Mouse (Mus musculus) hindbrain, embryonic 15.5 days (tissue): ENCODE results near the gene Eif5a. TPM values are rescaled to one million over a fixed set of nuclear protein-coding genes. Genes with fewer than 3 reads are reported as not detected.
"Not testable (repeated sequence)": the region's sequence is repeated elsewhere in the genome, so short reads cannot be mapped to it uniquely, and the experiment has no call there.

Experiments
- ATAC-seq: fragments of 200-750 bp; cut with Nextera tagmentation; 2 replicates; pipeline ENCODE4 v1.8.0; 2017; ENCODE audit warnings: low read depth, moderate number of reproducible peaks, moderate TSS enrichment; ENCODE audit not compliant: low FRiP score
- H3K27ac ChIP-seq: fragments of 300-500 bp; sonication (generic); replicated peaks from 2 replicates; pipeline ENCODE4 v1.5.1; 2015; ENCODE audit warnings: mild to moderate bottlenecking, inconsistent platforms
- H3K27me3 ChIP-seq: fragments of 300-500 bp; sonication (generic); 2 replicates; pipeline ENCODE4 v1.6.1; 2015; ENCODE audit warnings: control low read depth, inconsistent platforms
- H3K36me3 ChIP-seq: fragments of 300-500 bp; sonication (generic); 2 replicates; pipeline ENCODE4 v1.6.1; 2015; ENCODE audit warnings: control low read depth, inconsistent platforms
- H3K4me1 ChIP-seq: fragments of 300-500 bp; sonication (generic); replicated peaks from 2 replicates; pipeline ENCODE4 v1.6.1; 2015; ENCODE audit warnings: control low read depth, inconsistent platforms
- H3K4me2 ChIP-seq: fragments of 300-500 bp; sonication (generic); 2 replicates; pipeline ENCODE4 v1.6.1; 2015; ENCODE audit warnings: moderate library complexity, mild to moderate bottlenecking, inconsistent platforms
- H3K4me3 ChIP-seq: fragments of 300-500 bp; sonication (generic); 2 replicates; pipeline ENCODE4 v1.5.1; 2015; ENCODE audit warnings: mild to moderate bottlenecking, inconsistent platforms
- H3K9ac ChIP-seq: fragments of 300-500 bp; sonication (generic); 2 replicates; pipeline ENCODE4 v1.6.1; 2015; ENCODE audit warnings: inconsistent platforms
- H3K9me3 ChIP-seq: fragments of 300-500 bp; sonication (generic); 2 replicates; pipeline ENCODE4 v1.6.1; 2016; ENCODE audit warnings: control low read depth, inconsistent platforms
- WGBS: fragments of 180-500 bp; shearing (Covaris S2); methylation state at CpG from one replicate; pipeline ENCODE4 v1.1.7; 2015; 5-methylcytosine and 5-hydroxymethylcytosine counted together
- polyA plus RNA-seq: library from polyadenylated mRNA; unstranded; fragments of >200 nt; fragmentation: Nextera tagmentation; extraction: Ambion mirVana; gene quantifications from 2 replicates; pipeline ENCODE4 v1.2.1, GENCODE M21; 2015

Gene Eif5a
- polyA plus RNA-seq, 1 experiment from 2014 or later, result 1,119 TPM

DNA sequence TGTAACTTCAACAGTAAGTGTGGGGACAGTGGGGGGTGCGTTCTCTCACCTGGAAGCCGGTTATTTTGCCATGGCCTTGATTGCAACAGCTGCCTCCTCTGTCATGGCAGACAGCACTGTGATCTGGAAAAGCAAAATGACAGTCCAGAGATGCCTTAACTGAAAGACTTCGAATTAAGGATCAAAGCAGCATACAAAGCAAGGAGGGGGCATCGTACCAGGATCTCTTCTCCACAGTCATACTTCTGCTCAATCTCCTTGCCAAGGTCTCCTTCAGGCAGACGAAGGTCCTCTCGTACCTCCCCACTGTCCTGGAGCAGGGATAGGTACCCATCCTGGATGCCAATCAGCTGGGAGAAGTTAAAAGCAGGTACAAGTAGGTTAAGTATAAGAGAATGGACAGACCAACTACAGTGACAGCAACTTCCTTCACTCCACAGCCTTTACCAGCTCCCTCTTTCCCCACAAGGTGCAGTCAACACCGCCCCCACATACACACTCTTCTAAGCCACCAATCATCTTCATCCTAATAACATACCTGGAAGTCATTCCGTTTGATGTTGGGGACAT, 4.3 kb downstream of the Eif5a start:
- Histone ChIP-seq H3K36me3 (peaks cover 47% of the 10 kb centered on the region), H3K9me3 (no peaks in the 10 kb centered on the region), H3K27me3 (no peaks in the 10 kb centered on the region), H3K27ac (no peak overlapping the region), H3K9ac (no peak overlapping the region), H3K4me2 (no peak overlapping the region), H3K4me1 (peaks cover 51% of the 10 kb centered on the region), H3K4me3 (no peak overlapping the region)
- WGBS, result 89% methylated on average over 8 of the region's 8 CpGs
- ATAC-seq, result no peak

DNA sequence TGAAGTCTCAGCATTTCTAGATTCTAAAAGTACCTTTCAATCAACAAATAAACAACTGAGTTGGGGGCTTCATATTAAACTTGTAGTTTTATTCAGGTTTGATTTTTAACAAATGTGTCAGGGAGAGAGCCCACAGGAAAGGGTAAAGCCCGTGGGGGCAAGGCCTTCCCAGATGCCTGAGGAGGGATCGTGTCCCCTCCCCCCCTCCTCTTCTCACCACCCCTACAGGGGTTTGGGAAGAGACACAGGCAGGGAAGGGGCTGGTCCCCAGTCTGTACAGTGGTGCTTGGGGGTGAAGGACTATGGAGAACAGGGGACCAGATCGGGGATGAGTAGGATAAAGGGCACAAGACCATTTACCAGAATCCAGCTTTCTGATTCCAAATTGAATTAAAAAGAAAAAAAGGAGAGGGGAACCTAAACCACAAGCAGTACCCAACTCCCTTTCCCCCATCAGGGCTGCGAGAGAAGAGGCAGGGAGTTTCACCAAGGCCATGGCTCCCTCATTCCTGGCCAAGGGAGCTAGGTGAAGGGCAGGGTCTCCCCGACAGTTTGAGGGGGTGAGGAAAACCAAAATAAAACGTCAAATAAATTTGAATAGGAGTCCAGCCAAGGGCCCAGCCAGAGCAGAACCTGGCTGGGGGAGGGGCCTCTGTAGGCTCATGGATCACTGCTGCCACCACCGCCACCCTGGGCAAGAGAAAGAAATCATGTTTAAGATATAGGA, 4.9 kb downstream of the Eif5a start:
- H3K4me2 ChIP-seq, H3K27me3 ChIP-seq, H3K27ac ChIP-seq, H3K4me3 ChIP-seq, H3K9me3 ChIP-seq, ATAC-seq, H3K9ac ChIP-seq: not testable (repeated sequence)
- peaks cover 46% of the 10 kb centered on the region for H3K4me1 ChIP-seq
- H3K36me3 ChIP-seq, result peaks cover 53% of the 10 kb centered on the region
- WGBS, result 58% methylated on average over 7 of the region's 7 CpGs

DNA sequence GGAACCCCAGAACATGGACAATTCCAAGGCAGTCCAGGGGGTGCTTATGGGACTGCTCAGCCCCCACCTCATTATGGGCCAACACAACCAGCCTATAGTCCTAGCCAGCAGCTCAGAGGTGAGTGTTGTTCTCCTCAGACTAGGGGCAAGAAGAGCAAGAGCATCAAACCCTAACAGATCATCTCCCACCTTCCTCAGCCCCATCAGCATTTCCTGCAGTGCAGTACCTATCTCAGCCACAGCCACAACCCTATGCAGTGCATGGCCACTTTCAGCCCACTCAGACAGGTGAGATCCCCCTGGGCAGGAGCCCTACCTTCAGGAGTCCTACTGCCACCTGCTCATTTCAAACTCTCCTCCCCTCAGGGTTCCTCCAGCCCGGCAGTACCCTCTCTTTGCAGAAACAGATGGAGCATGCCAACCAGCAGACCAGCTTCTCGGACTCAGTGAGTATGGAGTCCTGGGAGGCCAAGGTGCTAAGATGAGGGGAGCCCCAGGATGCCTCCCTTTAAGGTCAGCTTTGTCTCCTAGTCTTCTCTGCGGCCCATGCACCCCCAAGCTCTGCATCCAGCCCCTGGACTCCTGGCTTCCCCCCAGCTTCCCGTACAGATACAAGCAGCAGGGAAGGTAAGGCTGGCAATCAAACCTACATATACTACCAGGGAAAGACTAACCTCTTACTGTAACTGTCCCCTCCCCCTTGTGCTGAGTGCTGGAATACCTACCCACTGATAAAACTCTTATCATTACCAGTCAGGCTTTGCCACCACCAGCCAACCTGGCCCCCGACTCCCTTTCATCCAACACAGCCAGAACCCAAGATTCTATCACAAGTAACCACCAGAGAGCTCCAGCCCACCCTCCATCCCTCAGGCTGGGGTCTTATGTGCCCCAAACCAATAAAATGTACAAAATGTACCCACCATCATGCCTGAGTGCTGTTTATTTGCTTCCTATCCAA, 5.8 kb downstream of the Eif5a start:
- ATAC-seq, result no peak
- no peaks in the 10 kb centered on the region for H3K9me3 ChIP-seq
- H3K4me3 ChIP-seq, result no peak overlapping the region
- H3K4me2 ChIP-seq, result 0 out of 2 replicates have a peak overlapping the region, but pooled peaks have one; percentile 97
- no peak overlapping the region for H3K27ac ChIP-seq
- WGBS, result 75% methylated on average over 5 of the region's 5 CpGs
- no peaks in the 10 kb centered on the region for H3K27me3 ChIP-seq
- H3K9ac ChIP-seq, result no peak overlapping the region
- peaks cover 46% of the 10 kb centered on the region for H3K4me1 ChIP-seq
- H3K36me3 ChIP-seq, result peaks cover 62% of the 10 kb centered on the region

DNA sequence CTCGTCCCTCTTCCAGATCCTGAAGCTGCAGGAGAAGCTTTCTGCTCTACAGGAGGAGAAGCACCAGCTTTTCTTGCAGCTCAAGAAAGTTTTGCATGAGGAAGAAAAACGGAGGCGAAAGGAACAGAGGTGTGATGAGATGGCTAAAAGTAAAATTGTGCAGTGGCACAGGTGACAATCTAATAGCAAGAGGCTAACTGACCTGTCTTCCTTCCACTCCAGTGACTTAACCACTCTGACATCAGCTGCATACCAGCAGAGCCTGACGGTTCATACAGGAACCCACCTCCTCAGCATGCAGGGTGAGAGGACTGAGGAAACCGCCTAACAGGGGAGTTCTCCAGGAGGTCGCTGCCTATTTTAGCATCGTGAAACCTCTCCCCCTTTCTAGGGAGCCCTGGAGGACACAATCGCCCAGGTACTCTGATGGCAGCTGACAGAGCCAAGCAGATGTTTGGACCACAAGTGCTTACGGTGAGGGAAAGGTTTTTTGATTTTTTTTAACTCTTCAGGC, 6.8 kb downstream of the Eif5a start:
- ATAC-seq, result no peak
- Histone ChIP-seq H3K27ac (no peak overlapping the region), H3K9me3 (no peaks in the 10 kb centered on the region), H3K4me3 (peak overlapping the region; percentile 65), H3K9ac (peak overlapping the region; percentile 71), H3K36me3 (peaks cover 72% of the 10 kb centered on the region), H3K4me2 (peak overlapping the region; percentile 97), H3K4me1 (peaks cover 43% of the 10 kb centered on the region), H3K27me3 (no peaks in the 10 kb centered on the region)
- 43% methylated on average over 9 of the region's 9 CpGs for WGBS

DNA sequence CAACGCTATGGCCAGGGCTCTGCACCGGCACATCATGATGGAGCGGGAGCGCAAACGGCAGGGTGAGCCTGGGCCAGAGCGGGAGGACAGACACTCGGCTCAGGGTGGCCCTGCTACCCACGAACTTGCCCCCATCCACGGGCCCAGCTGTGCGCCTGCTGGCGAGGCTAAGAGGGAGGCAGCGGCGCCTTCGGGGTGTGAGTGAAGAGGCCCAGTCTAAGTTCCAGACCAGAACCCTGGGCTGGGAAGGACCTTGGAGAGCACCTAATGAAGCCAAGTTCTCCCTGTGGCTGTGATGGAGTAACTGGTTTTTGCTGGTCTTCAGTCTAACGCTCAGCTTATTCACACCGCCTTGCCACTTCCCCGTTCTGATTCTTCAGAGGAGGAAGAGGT, 7.4 kb downstream of the Eif5a start:
- H3K4me2 ChIP-seq, result peak overlapping the region; percentile 97
- H3K27me3 ChIP-seq, result no peaks in the 10 kb centered on the region
- peak overlapping the region; percentile 85 for H3K27ac ChIP-seq
- 5% methylated on average over 13 of the region's 17 CpGs for WGBS
- H3K36me3 ChIP-seq, result peaks cover 78% of the 10 kb centered on the region
- no peaks in the 10 kb centered on the region for H3K9me3 ChIP-seq
- H3K4me1 ChIP-seq, result peaks cover 37% of the 10 kb centered on the region
- H3K4me3 ChIP-seq, result peak overlapping the region; percentile 65
- no peak for ATAC-seq
- H3K9ac ChIP-seq, result peak overlapping the region; percentile 71

DNA sequence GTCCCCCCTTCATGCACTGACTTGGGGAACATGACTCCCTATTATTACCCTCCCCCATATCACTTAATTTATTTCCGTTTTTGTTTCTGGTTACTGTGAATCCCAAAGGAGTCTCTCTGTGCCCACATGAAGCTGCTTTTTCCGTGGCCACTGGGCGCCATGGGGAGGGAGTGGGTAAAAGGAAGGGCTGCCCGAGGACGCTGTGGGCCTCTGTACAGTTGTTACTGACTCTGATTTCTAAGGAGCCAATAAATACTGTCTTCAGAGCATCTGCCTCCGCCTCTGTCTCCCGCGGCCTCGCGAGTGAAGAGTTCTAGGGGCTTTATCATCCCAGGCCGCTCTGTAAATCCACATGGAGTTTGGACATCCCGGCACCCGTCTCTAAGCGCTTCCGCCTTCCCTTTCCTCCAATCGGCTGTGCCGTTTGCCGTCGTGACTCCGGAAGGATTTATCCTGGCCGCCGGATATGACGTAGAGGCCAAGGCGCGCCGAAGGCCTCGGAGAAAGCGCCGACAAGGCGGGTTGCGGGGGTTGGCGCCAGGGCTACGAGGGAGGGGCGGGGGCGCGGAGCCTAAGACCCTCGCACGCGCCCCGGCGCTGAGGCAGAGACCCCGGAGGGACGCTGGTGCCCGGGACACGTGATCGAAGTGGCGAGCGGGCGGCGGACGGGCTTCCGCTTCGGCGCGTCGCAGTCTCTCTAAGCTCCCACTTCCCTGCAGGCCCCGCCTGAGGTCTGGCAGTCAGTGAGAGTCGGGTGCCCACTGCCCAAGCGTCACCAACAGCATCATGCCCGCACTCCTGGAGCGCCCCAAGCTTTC, 8.0 kb downstream of the Eif5a start, which contains the start of gene Gps2:
TSS of gene Gps2 (plus strand) at position 335 of the 818 bp plus-strand sequence.
- peak within 1 kb of the TSS; percentile 85 for H3K27ac ChIP-seq
- peak within 1 kb of the TSS; percentile 97 for H3K4me2 ChIP-seq
- peaks cover 31% of the 10 kb centered on the region for H3K4me1 ChIP-seq
- peak within 1 kb of the TSS; percentile 71 for H3K9ac ChIP-seq
- H3K9me3 ChIP-seq, result no peaks in the 10 kb centered on the region
- peak; percentile 92 for ATAC-seq
- peaks cover 81% of the 10 kb centered on the region for H3K36me3 ChIP-seq
- peak within 1 kb of the TSS; percentile 65 for H3K4me3 ChIP-seq
- H3K27me3 ChIP-seq, result no peaks in the 10 kb centered on the region
- WGBS, result 1% methylated on average over 61 of the region's 61 CpGs

DNA sequence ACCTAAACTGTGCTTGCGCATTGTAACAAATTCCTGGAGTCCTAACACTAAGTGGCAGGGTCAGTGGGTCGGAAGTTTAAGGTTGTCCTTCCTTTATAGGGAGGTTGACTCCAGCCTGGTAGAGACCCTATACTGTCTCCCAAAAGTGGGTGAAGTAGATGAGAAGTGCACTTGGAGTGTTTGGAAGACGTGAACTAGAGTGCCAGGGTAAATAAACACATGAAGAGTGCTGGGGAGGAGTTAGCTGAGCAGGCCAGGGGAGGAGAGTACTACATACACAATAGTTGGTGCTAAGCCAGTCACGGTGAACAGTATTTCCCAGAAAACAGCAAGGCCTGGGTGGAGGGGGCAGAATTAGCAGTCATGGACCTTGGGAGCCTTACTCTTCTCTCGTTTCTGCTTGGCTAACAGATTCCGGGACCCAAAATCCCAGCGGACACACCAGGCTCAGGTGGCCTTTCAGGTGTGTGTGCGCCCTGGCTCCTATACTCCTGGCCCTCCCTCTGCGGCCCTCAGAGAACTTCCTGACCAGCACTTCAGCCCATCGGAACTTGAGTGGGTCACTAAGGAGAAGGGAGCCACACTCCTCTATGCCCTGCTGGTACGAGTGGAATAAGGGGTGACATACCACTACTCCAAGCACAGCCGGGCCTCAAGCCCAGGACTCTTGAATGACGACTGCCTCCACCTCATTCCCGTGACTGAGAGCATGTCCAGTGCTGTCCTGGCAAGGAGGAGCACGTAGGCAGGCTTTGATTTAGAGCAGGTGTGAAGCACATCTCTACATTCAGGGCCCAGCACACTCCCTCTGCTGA, 8.8 kb downstream of the Eif5a start:
- 82% methylated on average over 15 of the region's 15 CpGs for WGBS

DNA sequence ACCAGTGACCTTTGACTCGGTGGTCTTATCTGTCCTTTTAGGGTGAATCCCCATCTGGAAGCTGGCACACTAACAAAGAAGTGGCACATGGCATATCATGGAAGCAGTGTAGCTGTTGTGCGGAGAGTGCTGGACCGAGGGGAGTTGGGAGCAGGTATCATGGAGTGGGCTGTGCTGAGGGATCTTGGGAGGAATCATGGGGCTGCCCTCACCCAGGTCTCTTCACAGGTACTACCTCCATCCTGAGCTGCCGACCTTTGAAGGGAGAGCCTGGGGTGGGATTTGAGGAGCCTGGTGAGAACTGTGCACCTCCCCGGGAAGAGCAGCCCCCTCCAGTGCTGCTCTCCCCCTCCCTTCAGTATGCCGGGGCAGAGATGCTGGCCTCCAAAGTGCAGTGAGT, 10.1 kb downstream of the Eif5a start:
- Histone ChIP-seq H3K36me3 (peaks cover 81% of the 10 kb centered on the region), H3K4me3 (no peak overlapping the region), H3K9ac (no peak overlapping the region), H3K9me3 (no peaks in the 10 kb centered on the region), H3K4me2 (no peak overlapping the region), H3K27ac (no peak overlapping the region), H3K27me3 (no peaks in the 10 kb centered on the region), H3K4me1 (peaks cover 28% of the 10 kb centered on the region)
- 94% methylated on average over 6 of the region's 6 CpGs for WGBS
- ATAC-seq, result no peak

More for the DNA sequence above, 8.8 kb downstream of the Eif5a start:
- ATAC-seq, result 0 out of 2 replicates have a peak, but pooled peaks have one; percentile 44
- no peak overlapping the region for H3K27ac ChIP-seq
- peak overlapping the region; percentile 97 for H3K4me2 ChIP-seq
- no peak overlapping the region for H3K9ac ChIP-seq
- no peaks in the 10 kb centered on the region for H3K27me3 ChIP-seq
- H3K9me3 ChIP-seq, result no peaks in the 10 kb centered on the region
- peaks cover 81% of the 10 kb centered on the region for H3K36me3 ChIP-seq
- H3K4me1 ChIP-seq, result peaks cover 28% of the 10 kb centered on the region
- peak overlapping the region; percentile 65 for H3K4me3 ChIP-seq

DNA sequence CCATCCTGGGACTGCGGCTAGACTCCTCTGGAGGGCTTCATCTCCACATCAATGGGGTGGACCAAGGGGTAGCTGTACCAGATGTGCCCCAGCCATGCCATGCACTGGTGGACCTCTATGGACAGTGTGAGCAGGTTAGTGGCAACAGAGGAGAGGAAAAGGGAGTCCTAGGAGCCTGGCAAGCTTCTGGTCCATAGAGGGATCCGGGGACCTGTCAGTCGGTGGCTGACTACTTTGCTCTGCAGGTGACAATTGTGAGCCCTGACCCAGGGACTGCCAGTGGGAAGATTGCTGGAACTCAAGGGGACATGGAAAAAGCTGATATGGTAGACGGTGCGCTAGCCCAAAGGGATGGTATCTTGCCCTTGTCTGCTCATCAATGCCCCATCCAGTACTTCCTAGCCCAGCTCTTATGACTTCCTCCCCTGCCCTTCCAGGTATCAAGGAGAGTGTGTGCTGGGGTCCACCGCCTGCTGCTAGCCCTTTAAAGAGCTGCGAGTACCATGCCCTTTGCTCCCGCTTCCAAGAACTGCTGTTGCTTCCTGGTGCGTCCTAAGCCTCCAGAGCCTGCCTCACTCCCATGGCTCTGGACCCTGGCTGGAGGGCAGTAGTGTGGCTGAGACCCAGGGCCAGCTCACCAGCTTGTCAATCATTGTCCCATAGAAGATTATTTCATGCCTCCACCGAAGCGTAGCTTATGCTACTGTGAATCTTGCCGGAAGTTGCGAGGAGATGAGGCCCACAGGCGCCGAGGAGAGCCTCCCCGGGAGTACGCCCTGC, 10.8 kb downstream of the Eif5a start:
- no peak overlapping the region for H3K27ac ChIP-seq
- WGBS, result 94% methylated on average over 17 of the region's 17 CpGs
- no peak overlapping the region for H3K4me2 ChIP-seq
- peaks cover 81% of the 10 kb centered on the region for H3K36me3 ChIP-seq
- no peaks in the 10 kb centered on the region for H3K9me3 ChIP-seq
- no peak for ATAC-seq
- peaks cover 27% of the 10 kb centered on the region for H3K4me1 ChIP-seq
- H3K4me3 ChIP-seq, result no peak overlapping the region
- H3K9ac ChIP-seq, result no peak overlapping the region
- H3K27me3 ChIP-seq, result no peaks in the 10 kb centered on the region

DNA sequence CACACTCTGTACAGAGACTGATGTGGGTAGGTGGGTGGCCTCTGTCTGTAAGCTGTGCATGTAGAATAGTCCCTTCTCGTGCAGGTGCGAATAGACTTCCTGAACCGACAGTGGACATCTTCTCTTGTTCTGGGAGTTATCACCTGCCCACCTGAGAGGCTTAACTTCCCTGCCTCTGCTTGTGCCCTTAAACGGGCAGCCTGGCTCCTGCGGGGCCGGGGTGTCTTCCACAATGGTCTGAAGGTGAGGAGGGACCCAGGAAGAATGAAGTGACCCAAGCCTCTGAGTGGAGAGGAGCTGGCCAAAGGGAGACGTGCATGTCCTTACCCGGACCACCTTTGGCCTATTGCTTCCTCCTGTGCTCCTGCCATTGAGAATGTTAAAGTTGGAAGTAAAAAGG, 11.6 kb downstream of the Eif5a start:
- no peaks in the 10 kb centered on the region for H3K27me3 ChIP-seq
- peaks cover 21% of the 10 kb centered on the region for H3K4me1 ChIP-seq
- no peak overlapping the region for H3K9ac ChIP-seq
- no peak overlapping the region for H3K4me2 ChIP-seq
- peaks cover 81% of the 10 kb centered on the region for H3K36me3 ChIP-seq
- no peak overlapping the region for H3K4me3 ChIP-seq
- 93% methylated on average over 8 of the region's 8 CpGs for WGBS
- no peak overlapping the region for H3K27ac ChIP-seq
- ATAC-seq, result no peak
- H3K9me3 ChIP-seq, result no peaks in the 10 kb centered on the region
